Mouse (Mus musculus): ENCODE results near the gene C530008M17Rik.

GRCm38 (mm10) chr5:76658084-76658934, 2.0 kb downstream of the C530008M17Rik start:
- TF ChIP-seq POLR2A (IDR thresholded peaks at IDR 0.05; ENCODE audit: borderline replicate concordance, extremely low read depth, low read depth, low read length) (no peak), CTCF (IDR thresholded peaks at IDR 0.05; ENCODE audit: insufficient read depth, low read length) (no peak)

Measured in lung, adult 2 months (tissue).